Mouse (Mus musculus): ENCODE results near the gene Tradd. TPM values are rescaled to one million over a fixed set of nuclear protein-coding genes. Genes with fewer than 3 reads are reported as not detected.

Tradd gene
- polyA plus RNA-seq, 1 experiment from 2014 or later, result 14.8 TPM

- no peak; the same call in 1 of the 2 replicates for ATAC-seq
- WGBS, result under 1% methylated on average over 27 of the region's 27 CpGs
- H3K9ac ChIP-seq (ENCODE audit: low read length), result peak overlapping the region; percentile 94
- peak overlapping the region; percentile 88 for H3K4me3 ChIP-seq (ENCODE audit: low read depth, low read length)
- peak overlapping the region; percentile 63; the same call in 1 of the 2 replicates for H3K27ac ChIP-seq (ENCODE audit: low read depth, low read length)
- H3K36me3 ChIP-seq (ENCODE audit: control insufficient read depth, insufficient read depth, low read length), result no peaks in the 10 kb centered on the region
- H3K4me1 ChIP-seq (ENCODE audit: control insufficient read depth, insufficient read depth, low read length), result peaks cover 12% of the 10 kb centered on the region
- DNase-seq (ENCODE audit: low spot score), result no peak
- H3K27me3 ChIP-seq (replicated peaks; ENCODE audit: control insufficient read depth, insufficient read depth, low read length), result no peaks in the 10 kb centered on the region
- no peaks in the 10 kb centered on the region for H3K9me3 ChIP-seq (replicated peaks; ENCODE audit: control insufficient read depth, low read length)
- peak overlapping the region; percentile 83 for H3K4me2 ChIP-seq (ENCODE audit: low read length)
Observed at GRCm38 (mm10) chr8:105225272-105225593, 39.2 kb downstream of the Tradd start.

GRCm38 (mm10) chr8:105224413-105225271 lies 39.8 kb downstream of the Tradd start, which contains the start of gene D230025D16Rik:
Gene D230025D16Rik, plus strand, starts transcription at chr8:105225145.
- peak within 1 kb of the TSS; percentile 88 for H3K4me3 ChIP-seq (ENCODE audit: low read depth, low read length)
- DNase-seq (ENCODE audit: low spot score) (peak; percentile 96), ATAC-seq (peak; percentile 96)
- peak within 1 kb of the TSS; percentile 83 for H3K4me2 ChIP-seq (ENCODE audit: low read length)
- WGBS, result 2% methylated on average over 34 of the region's 34 CpGs
- H3K9ac ChIP-seq (ENCODE audit: low read length), result peak within 1 kb of the TSS; percentile 94
- peak within 1 kb of the TSS; percentile 63 for H3K27ac ChIP-seq (ENCODE audit: low read depth, low read length)
- no peaks in the 10 kb centered on the region for H3K36me3 ChIP-seq (ENCODE audit: control insufficient read depth, insufficient read depth, low read length)
- no peaks in the 10 kb centered on the region for H3K9me3 ChIP-seq (replicated peaks; ENCODE audit: control insufficient read depth, low read length)
- peaks cover 12% of the 10 kb centered on the region for H3K4me1 ChIP-seq (ENCODE audit: control insufficient read depth, insufficient read depth, low read length)
- no peaks in the 10 kb centered on the region for H3K27me3 ChIP-seq (replicated peaks; ENCODE audit: control insufficient read depth, insufficient read depth, low read length)

GRCm38 (mm10) chr8:105223850-105224249 lies 40.6 kb downstream of the Tradd start:
- ATAC-seq, result no peak
- H3K9ac ChIP-seq (ENCODE audit: low read length), result no peak overlapping the region
- DNase-seq (ENCODE audit: low spot score), result no peak

GRCm38 (mm10) chr8:105217926-105218522 lies 46.4 kb downstream of the Tradd start:
- peaks cover 10% of the 10 kb centered on the region; the same call in 1 of the 2 replicates for H3K36me3 ChIP-seq (ENCODE audit: control insufficient read depth, insufficient read depth, low read length)
- no peak overlapping the region for H3K9ac ChIP-seq (ENCODE audit: low read length)
- no peak overlapping the region for H3K4me2 ChIP-seq (ENCODE audit: low read length)
- no peaks in the 10 kb centered on the region for H3K27me3 ChIP-seq (replicated peaks; ENCODE audit: control insufficient read depth, insufficient read depth, low read length)
- ATAC-seq (no peak), DNase-seq (ENCODE audit: low spot score) (peak; percentile 90)
- H3K4me3 ChIP-seq (ENCODE audit: low read depth, low read length), result no peak overlapping the region
- H3K27ac ChIP-seq (ENCODE audit: low read depth, low read length), result no peak overlapping the region
- WGBS, result 81% methylated on average over 5 of the region's 5 CpGs
- no peaks in the 10 kb centered on the region for H3K4me1 ChIP-seq (ENCODE audit: control insufficient read depth, insufficient read depth, low read length)
- no peaks in the 10 kb centered on the region for H3K9me3 ChIP-seq (replicated peaks; ENCODE audit: control insufficient read depth, low read length)

More at GRCm38 (mm10) chr8:105223850-105224249, 40.6 kb downstream of the Tradd start:
- Histone ChIP-seq H3K4me2 (ENCODE audit: low read length) (0 out of 2 replicates have a peak overlapping the region, but pooled peaks have one; percentile 67), H3K9me3 (replicated peaks; ENCODE audit: control insufficient read depth, low read length) (no peaks in the 10 kb centered on the region), H3K27me3 (replicated peaks; ENCODE audit: control insufficient read depth, insufficient read depth, low read length) (no peaks in the 10 kb centered on the region), H3K27ac (ENCODE audit: low read depth, low read length) (no peak overlapping the region), H3K4me1 (ENCODE audit: control insufficient read depth, insufficient read depth, low read length) (peaks cover 12% of the 10 kb centered on the region), H3K36me3 (ENCODE audit: control insufficient read depth, insufficient read depth, low read length) (no peaks in the 10 kb centered on the region), H3K4me3 (ENCODE audit: low read depth, low read length) (no peak overlapping the region; the same call in 1 of the 2 replicates)
- 77% methylated on average over 7 of the region's 7 CpGs for WGBS

- DNase-seq (ENCODE audit: low spot score) (no peak), ATAC-seq (no peak)
- no peak overlapping the region for H3K9ac ChIP-seq (ENCODE audit: low read length)
- no peak overlapping the region for H3K4me3 ChIP-seq (ENCODE audit: low read depth, low read length)
- H3K9me3 ChIP-seq (replicated peaks; ENCODE audit: control insufficient read depth, low read length), result no peaks in the 10 kb centered on the region
- H3K4me1 ChIP-seq (ENCODE audit: control insufficient read depth, insufficient read depth, low read length), result no peaks in the 10 kb centered on the region
- H3K27me3 ChIP-seq (replicated peaks; ENCODE audit: control insufficient read depth, insufficient read depth, low read length), result no peaks in the 10 kb centered on the region
- H3K4me2 ChIP-seq (ENCODE audit: low read length), result no peak overlapping the region
- WGBS, result 91% methylated on average over 5 of the region's 5 CpGs
- H3K36me3 ChIP-seq (ENCODE audit: control insufficient read depth, insufficient read depth, low read length), result peaks cover 10% of the 10 kb centered on the region; the same call in 1 of the 2 replicates
- no peak overlapping the region for H3K27ac ChIP-seq (ENCODE audit: low read depth, low read length)
Observed at GRCm38 (mm10) chr8:105214104-105214503, 50.3 kb downstream of the Tradd start.

GRCm38 (mm10) chr8:105209153-105210110 lies 55.0 kb downstream of the Tradd start:
- Histone ChIP-seq H3K4me2 (ENCODE audit: low read length) (no peak overlapping the region), H3K36me3 (ENCODE audit: control insufficient read depth, insufficient read depth, low read length) (peaks cover under 1% of the 10 kb centered on the region; the same call in 1 of the 2 replicates), H3K27me3 (replicated peaks; ENCODE audit: control insufficient read depth, insufficient read depth, low read length) (no peaks in the 10 kb centered on the region), H3K27ac (ENCODE audit: low read depth, low read length) (no peak overlapping the region), H3K4me3 (ENCODE audit: low read depth, low read length) (no peak overlapping the region), H3K9me3 (replicated peaks; ENCODE audit: control insufficient read depth, low read length) (no peaks in the 10 kb centered on the region), H3K4me1 (ENCODE audit: control insufficient read depth, insufficient read depth, low read length) (no peaks in the 10 kb centered on the region), H3K9ac (ENCODE audit: low read length) (no peak overlapping the region)
- DNase-seq (ENCODE audit: low spot score), result peak; percentile 9
- ATAC-seq, result no peak
- 27% methylated on average over 1 of the region's 1 CpGs for WGBS

MicroRNA genes within 50 kb of the gene (microRNA counts, 519-probe panel; counts per million panel counts)
- microRNA mmu-miR-328, result 3,670 counts per million, percentile 37 among the panel's probes with 10 or more counts

Small RNA genes within 50 kb of the gene (microRNA-seq; reads per million reads assigned to microRNA genes)
- gene Gm27320, result not detected
- 226 reads per million, percentile 67 among the genes with 10 or more reads in this experiment for gene Mir328

Other genes with a start within 250 kb of the Tradd start
- gene Ces3a, start 216.0 kb downstream of the Tradd start, polyA plus RNA-seq (2014; fragmentation: Nextera tagmentation; extraction: Ambion mirVana), result not detected in 2 replicates
- gene Ces3b, start 180.9 kb downstream of the Tradd start, polyA plus RNA-seq (2014; fragmentation: Nextera tagmentation; extraction: Ambion mirVana), result not detected in 2 replicates
- 0.09 TPM in 1 of 2 replicates, not detected in the other for gene Ces4a, start 132.8 kb downstream of the Tradd start, polyA plus RNA-seq (2014; fragmentation: Nextera tagmentation; extraction: Ambion mirVana)
- gene Cbfb, start 93.9 kb downstream of the Tradd start, polyA plus RNA-seq (2014; fragmentation: Nextera tagmentation; extraction: Ambion mirVana), result 34.5 and 39.5 TPM in 2 replicates
- gene D230025D16Rik, start 39.5 kb downstream of the Tradd start, polyA plus RNA-seq (2014; fragmentation: Nextera tagmentation; extraction: Ambion mirVana), result 35.4 and 38.9 TPM in 2 replicates
- gene B3gnt9, start 9.5 kb downstream of the Tradd start, polyA plus RNA-seq (2014; fragmentation: Nextera tagmentation; extraction: Ambion mirVana), result 3.1 and 4.1 TPM in 2 replicates
- 0.50 and 0.85 TPM in 2 replicates for gene Fbxl8, start within 50 bp of the Tradd start, polyA plus RNA-seq (2014; fragmentation: Nextera tagmentation; extraction: Ambion mirVana)
- gene Hsf4, start 5.2 kb upstream of the Tradd start, polyA plus RNA-seq (2014; fragmentation: Nextera tagmentation; extraction: Ambion mirVana), result 0.14 and 0.37 TPM in 2 replicates
- 2.9 and 3.0 TPM in 2 replicates for gene Nol3, start 11.5 kb upstream of the Tradd start, polyA plus RNA-seq (2014; fragmentation: Nextera tagmentation; extraction: Ambion mirVana)
- 67.9 and 69.5 TPM in 2 replicates for gene 4931428F04Rik, start 25.3 kb upstream of the Tradd start, polyA plus RNA-seq (2014; fragmentation: Nextera tagmentation; extraction: Ambion mirVana)
- 8.3 and 8.8 TPM in 2 replicates for gene Exoc3l, start 31.5 kb upstream of the Tradd start, polyA plus RNA-seq (2014; fragmentation: Nextera tagmentation; extraction: Ambion mirVana)
- gene E2f4, start 33.1 kb upstream of the Tradd start, polyA plus RNA-seq (2014; fragmentation: Nextera tagmentation; extraction: Ambion mirVana), result 50.8 and 51.9 TPM in 2 replicates
- gene Elmo3, start 41.0 kb upstream of the Tradd start, polyA plus RNA-seq (2014; fragmentation: Nextera tagmentation; extraction: Ambion mirVana), result 0.70 and 0.82 TPM in 2 replicates
- 0.67 and 0.93 TPM in 2 replicates for gene Lrrc29, start 61.7 kb upstream of the Tradd start, polyA plus RNA-seq (2014; fragmentation: Nextera tagmentation; extraction: Ambion mirVana)
- gene Tmem208, start 61.7 kb upstream of the Tradd start, polyA plus RNA-seq (2014; fragmentation: Nextera tagmentation; extraction: Ambion mirVana), result 130 and 141 TPM in 2 replicates
- 0.39 and 0.48 TPM in 2 replicates for gene Fhod1, start 83.3 kb upstream of the Tradd start, polyA plus RNA-seq (2014; fragmentation: Nextera tagmentation; extraction: Ambion mirVana)
- 3.8 and 6.9 TPM in 2 replicates for gene Slc9a5, start 84.2 kb upstream of the Tradd start, polyA plus RNA-seq (2014; fragmentation: Nextera tagmentation; extraction: Ambion mirVana)
- 1.1 and 1.2 TPM in 2 replicates for gene Plekhg4, start 108.7 kb upstream of the Tradd start, polyA plus RNA-seq (2014; fragmentation: Nextera tagmentation; extraction: Ambion mirVana)
- gene Kctd19, start 148.9 kb upstream of the Tradd start, polyA plus RNA-seq (2014; fragmentation: Nextera tagmentation; extraction: Ambion mirVana), result 0.09 TPM in 1 of 2 replicates, not detected in the other
- gene Lrrc36, start 149.0 kb upstream of the Tradd start, polyA plus RNA-seq (2014; fragmentation: Nextera tagmentation; extraction: Ambion mirVana), result 0.22 and 0.43 TPM in 2 replicates
- 49.2 and 57.0 TPM in 2 replicates for gene Tppp3, start 206.9 kb upstream of the Tradd start, polyA plus RNA-seq (2014; fragmentation: Nextera tagmentation; extraction: Ambion mirVana)
- gene Zdhhc1, start 232.3 kb upstream of the Tradd start, polyA plus RNA-seq (2014; fragmentation: Nextera tagmentation; extraction: Ambion mirVana), result 15.5 and 22.0 TPM in 2 replicates